Mouse (Mus musculus) spleen, postnatal 4 days (tissue): ENCODE data around the gene Tcf7l2.

ENCODE experiments used
- DNase-seq, 2 experiments: peaks; one replicate each; pipeline ENCODE4 v3.0.0; 2022; ENCODE audit warnings: low spot score in 2 of 2

Gene Tcf7l2

GRCm38 (mm10) chr19:55757403-55757802, 15.8 kb downstream of the Tcf7l2 start:
- no peak for DNase-seq

DNA sequence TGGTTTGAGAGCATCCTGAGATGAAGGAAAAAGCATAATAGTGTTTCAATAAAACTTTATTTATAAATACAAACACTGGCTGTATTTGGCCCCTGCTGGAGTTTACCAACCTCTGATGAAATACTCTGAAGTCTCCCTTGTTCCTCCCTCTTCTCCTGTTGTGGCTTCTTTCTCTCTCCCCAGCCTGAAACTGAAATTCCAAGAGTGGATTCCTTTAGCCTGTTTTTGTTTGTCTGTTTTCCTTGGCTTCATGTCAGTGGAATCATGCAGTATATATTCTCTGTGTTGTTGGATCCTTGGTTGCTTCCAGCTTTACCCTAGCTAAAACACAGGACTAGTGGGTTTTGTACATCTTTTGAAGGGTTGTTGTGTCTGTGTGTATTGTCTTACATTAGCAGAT, 16.5 kb downstream of the Tcf7l2 start:
- no peak for DNase-seq

- no peak for DNase-seq
These were observed 17.4 kb downstream of the Tcf7l2 start for GRCm38 (mm10) chr19:55759006-55759405.

- DNase-seq, result no peak
These were observed 19.5 kb downstream of the Tcf7l2 start for GRCm38 (mm10) chr19:55761086-55761485.

DNA sequence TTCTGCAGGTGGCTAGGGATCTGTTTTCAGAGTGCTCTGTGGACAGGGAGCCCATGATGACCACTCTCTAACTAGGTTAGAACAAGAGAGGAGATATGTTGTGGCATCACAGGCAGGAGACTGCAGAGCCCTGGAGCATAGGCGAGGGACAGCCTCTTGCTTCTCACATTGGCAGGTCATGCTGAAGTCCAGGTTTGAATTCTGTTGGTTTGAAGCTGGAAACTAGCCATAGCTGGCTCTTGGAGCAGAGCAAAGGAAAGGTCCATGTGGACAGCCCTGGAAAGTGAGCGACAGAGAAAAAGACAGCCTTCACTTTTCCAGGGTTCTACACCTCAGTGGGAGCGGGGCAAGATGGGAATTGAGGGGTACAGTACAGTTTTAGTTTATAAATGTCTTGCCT, 20.6 kb downstream of the Tcf7l2 start:
- no peak for DNase-seq

- no peak for DNase-seq
These were observed 24.2 kb downstream of the Tcf7l2 start for GRCm38 (mm10) chr19:55765814-55766213.

- no peak for DNase-seq
These were observed 25.5 kb downstream of the Tcf7l2 start for GRCm38 (mm10) chr19:55767104-55767503.

DNA sequence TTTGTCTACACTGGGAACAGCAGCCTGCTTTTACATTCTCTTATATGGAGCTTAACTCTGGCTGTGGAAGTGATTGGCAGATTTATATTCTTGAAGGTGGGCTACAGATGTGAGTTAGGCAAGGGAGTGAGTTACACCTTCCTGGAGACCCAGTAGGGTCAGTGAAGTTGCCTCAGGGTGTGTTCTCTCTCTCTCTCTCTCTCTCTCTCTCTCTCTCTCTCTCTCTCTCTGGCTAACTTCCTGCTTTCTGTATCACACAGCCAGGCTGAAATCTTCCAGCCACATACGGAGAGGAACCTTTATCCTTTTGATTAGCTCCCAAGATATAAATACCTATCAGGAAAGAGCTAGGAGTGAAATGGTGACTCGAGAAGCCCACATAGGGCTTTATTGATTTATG, 26.0 kb downstream of the Tcf7l2 start:
- DNase-seq, result no peak

DNA sequence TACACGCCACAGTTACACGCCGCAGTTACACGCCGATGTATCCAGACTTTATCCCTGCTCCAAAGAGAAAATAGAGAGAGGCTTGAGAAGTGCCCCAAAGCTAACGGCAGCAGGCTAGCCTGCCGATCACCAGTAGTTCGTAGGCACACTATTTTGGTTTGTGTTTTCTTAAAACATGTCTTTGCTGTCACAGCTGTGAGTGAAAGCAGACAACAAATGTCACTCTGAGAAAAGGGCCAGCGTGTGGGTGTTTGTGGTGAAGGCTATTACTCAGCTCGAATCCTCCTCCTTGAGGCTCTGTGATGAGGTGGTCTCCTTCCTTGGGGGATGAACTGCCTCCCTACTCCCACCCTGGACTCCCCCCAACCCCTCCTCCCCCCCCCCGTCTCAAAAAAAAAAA, 26.6 kb downstream of the Tcf7l2 start:
- DNase-seq, result no peak

GRCm38 (mm10) chr19:55768889-55769288, 27.3 kb downstream of the Tcf7l2 start:
- peak in 1 of 2 experiments; percentile 16 for DNase-seq

DNA sequence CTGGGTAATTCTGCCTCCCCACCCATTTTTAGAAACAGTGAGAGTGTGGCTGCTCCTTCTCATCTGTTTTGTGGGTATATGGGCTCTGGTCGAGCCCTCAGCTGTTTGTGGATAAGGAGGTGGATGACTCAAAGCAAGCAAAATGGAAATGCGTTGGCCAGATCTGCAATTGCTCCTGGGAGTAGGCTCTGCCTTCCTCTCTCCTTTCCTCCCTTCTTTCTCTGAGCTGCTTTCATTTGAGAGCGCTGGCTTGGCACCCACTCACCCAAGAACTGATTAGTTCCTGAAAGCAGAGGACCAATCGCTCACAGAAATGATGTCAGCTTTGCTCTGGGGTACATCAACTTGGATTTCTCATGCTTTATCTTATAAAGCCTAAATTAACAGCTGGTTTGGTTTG, 32.7 kb downstream of the Tcf7l2 start:
- DNase-seq, result no peak

- DNase-seq, result no peak
These were observed 33.2 kb downstream of the Tcf7l2 start for GRCm38 (mm10) chr19:55774824-55775223.

- no peak for DNase-seq
These were observed 38.3 kb downstream of the Tcf7l2 start for GRCm38 (mm10) chr19:55779871-55780270.

DNA sequence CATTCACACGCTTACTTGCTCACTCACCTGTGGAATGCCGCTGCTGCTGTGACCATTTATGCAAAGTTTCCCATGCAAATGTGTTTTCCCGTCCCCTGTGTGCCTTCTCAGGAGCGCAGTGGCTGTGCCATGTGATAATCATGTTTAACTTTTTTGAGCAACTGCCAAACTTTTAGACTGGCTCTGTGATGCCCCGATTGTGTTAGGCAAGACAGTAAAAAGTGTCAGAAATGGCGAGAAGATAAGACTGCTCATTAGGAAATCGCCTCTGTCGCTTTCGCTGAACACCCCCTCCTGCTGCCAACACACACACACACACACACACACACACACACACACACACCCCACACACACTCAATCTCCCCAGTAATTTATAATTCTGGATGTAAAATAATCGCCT, 39.5 kb downstream of the Tcf7l2 start:
- DNase-seq, result no peak

DNA sequence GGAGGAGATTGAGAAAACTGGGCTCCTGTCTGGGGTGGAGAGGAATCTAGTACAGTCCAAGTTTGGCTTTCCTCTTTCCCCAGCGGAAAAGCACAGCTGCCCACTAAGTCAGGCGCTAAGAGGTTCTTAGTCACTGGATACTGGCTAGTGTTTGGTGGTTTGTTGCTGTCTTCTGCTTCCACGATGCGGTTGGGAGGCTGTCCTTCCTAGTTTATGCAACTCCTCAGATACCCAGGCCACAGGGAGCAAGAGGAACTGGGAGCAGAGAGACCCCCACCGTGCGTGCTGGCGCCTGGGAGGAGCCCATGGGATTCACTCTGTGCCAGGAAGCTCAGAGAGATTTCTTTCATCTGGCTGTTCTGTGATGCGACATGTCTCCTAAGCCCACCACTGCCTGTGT, 40.1 kb downstream of the Tcf7l2 start:
- no peak for DNase-seq

DNA sequence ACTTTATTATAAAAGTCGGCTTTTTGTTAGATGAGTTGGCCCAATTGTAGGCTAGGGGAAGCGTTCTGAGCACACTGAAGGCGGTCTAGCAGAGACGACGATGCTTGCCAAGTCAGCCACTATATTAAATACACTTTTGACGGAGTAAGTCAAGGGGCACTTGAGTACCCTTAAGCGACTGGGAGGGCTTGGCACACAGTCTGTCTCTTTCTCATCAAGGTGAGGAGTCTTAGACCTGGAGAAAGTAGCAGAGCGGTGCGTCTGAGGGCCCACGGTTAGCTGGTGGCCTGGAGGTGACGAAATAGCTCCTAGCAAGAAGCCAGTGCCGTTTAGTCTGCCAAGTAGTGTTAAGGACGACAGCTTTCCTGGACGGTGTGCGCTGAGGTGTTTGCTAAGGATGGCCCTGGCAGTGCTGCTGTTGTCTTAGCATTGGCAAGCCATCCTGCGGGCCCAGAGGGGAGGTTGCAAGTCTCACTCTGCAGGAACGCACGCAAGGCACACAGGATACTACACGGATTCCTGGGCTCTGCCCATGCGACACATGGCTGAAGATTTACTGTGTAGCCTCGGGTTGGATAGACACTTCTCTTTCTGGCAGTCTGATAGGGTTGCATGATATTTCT, 43.3 kb downstream of the Tcf7l2 start:
- DNase-seq, result no peak

GRCm38 (mm10) chr19:55787420-55787819, 45.8 kb downstream of the Tcf7l2 start:
- DNase-seq, result peak; percentile 35 to 67

DNA sequence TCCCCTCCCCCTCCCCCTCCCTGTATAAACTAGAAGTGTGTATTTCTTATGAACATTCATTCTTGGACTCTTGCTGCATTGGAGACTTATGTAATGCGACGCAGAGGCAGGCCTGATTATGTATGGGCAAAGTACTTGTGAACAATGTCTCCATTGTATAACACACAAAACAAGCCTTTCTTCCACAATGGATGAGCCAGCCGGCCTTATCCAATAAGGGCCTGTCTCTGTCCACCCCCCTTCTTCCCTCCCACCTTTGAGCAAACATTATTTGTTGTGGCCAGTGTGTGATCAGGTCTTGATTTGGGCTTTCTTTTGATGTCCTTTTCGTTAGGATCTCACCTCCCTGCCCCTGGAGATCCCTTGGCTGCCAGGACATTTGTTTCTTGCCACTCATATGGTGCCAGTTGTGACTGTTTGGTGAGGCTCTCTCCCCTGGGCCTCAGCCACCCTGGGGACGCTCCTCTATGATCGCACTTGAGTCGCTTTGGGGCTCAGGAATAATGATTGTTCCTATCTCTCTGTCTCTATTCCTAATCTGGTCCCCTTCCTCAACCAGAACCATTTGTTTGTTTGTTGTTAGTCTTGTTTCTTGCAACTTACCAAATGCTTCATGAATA, 46.8 kb downstream of the Tcf7l2 start:
- no peak for DNase-seq

DNA sequence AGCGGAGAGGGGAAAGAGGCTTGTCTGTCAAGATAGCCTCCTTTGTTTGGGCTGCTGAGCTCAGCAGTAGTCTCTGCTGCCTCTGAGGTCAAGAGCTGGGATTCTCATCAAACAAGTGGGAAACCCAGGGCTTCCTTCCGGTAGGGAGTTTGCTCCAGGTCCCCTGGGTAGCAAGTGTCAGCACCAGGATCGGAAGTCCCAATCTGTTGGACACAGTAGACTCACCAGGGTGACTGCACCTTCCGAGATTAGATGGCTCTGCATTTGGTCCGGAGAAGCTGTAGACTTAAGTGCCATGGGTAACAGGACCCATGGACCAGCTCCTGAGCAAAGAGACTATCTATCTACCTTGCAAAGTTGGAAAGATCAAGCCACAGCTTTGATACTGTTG, 47.3 kb downstream of the Tcf7l2 start:
- DNase-seq, result no peak

GRCm38 (mm10) chr19:55789838-55790237, 48.2 kb downstream of the Tcf7l2 start:
- no peak for DNase-seq

GRCm38 (mm10) chr19:55791293-55791692, 49.7 kb downstream of the Tcf7l2 start:
- DNase-seq, result no peak

DNA sequence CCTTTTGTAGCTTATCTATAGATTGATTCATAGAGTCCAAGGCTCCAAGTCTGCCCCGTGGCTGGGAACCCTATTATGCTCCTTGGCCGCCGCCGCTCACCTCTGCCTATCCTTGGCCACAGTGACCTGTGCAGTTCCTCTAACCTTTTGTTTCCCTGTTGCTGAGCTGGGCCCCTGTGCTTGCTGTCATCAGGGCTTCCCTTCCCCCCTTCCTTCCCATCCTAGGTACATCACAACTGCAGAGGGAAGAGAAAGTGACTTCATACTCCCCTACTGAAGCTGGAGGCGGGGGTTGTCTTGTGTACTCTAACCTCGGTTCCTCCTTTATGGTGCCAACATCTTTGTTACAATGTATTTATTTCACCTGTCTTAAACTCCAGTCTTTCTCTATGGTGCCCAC, 50.3 kb downstream of the Tcf7l2 start:
- no peak for DNase-seq

DNA sequence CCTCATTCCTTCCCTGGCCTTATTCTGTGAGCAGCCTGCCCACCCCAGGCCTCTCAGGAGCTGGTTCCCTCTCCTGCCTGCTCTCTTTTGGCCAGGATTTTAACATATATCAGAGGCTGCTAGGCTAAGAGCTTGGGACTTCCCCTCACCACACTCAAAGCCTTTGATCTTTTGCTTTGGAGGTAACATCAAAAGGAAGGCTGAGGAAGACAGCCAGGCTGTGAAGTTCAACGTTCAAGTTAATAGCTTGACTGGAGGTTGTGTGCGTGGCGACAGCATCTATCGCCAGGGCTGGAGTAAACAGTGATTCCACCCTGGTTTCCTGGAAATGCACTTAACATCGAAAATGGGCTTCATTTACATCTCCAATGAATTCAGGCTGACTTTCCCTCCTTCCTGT, 51.0 kb downstream of the Tcf7l2 start:
- DNase-seq, result no peak

DNA sequence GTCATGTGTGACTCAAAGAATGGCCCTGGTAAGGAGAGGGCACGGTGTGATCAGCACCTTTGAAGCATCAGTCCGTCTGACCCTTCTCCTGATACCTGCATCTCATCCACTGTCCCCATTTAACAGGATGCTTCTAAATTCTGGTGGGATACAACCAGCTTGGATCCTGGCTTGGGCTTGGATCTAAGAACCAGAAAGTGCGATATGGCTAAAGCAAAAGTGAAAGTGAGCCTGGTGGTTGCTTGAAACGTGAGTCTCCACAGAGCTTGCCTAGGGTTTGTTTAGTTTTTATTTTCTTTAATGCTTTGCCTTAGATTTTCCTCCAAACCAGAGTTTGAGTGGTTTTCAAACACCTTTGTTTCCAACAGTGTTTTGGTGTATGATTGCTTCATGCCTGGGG, 51.4 kb downstream of the Tcf7l2 start:
- no peak for DNase-seq
